Mouse (Mus musculus): ENCODE data around the gene 4930402F06Rik.

The 4930402F06Rik gene

DNA sequence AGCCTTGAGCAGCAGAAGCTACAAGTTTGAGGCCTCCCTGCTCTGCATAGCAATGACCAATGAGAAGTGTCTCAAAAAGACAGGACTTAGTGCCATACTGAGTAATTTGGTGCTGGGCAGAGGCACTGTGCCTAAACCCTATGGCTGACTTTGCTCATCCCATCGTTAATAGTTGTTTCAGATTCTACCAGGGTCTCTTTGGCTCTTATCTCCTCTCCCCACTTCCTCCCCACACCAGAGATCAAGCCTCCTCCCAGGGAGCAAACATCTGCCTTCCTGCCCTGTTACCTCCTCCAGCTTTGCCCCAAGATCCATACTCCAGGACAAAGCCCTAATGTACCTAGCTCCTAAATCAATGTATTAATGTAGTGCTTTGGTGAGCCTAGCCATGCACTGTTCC is 20.3 kb upstream of the 4930402F06Rik start:
- no peak for DNase-seq (ENCODE audit: low spot score in 2 of 2)

DNA sequence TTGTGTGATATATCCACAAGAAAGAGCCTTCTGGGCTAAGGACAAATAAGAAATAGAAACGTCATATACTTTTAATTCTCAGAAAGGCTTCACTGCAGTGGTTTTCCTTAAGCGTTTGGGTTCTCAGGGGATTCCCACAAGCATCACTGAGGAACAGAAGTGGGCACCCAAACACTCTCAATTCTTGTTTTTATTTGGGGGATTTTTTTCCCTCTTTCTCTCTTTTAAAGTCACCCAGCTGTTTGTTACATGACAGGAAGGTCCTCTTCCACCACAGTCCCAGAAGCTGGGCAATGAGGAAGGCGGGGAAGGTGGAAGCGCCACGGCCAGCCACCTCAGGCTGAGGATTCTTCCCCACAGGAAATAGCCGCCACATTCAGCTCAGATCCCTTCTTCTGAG is 19.5 kb upstream of the 4930402F06Rik start:
- DNase-seq (ENCODE audit: low spot score in 2 of 2), result no peak

DNA sequence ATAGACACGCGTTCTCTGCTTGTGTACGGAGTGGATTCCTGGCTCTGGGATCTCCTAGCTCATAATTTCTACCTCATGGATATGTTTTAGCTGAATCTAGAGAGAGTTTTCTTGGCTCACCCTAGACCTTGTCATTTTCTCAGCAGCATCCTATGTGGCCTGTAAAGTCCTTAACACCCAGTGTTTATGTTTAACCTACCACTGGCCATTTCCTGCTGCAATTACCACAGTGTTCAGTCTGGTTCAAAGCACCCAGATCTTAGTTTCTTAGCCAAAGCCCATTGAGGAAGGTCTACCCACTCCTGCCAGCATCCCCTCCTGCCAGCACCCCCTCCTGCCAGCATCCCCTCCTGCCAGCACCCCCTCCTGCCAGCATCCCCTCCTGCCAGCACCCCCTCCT is 15.8 kb upstream of the 4930402F06Rik start:
- no peak for DNase-seq (ENCODE audit: low spot score in 2 of 2)

- DNase-seq (ENCODE audit: low spot score in 2 of 2), result no peak
These were observed 15.3 kb upstream of the 4930402F06Rik start for GRCm38 (mm10) chr2:35412246-35412645.

- no peak for DNase-seq (ENCODE audit: low spot score in 2 of 2)
These were observed 14.7 kb upstream of the 4930402F06Rik start for GRCm38 (mm10) chr2:35411640-35412190.

- no peak for DNase-seq (ENCODE audit: low spot score in 2 of 2)
These were observed 12.5 kb upstream of the 4930402F06Rik start for GRCm38 (mm10) chr2:35409466-35409865.

DNA sequence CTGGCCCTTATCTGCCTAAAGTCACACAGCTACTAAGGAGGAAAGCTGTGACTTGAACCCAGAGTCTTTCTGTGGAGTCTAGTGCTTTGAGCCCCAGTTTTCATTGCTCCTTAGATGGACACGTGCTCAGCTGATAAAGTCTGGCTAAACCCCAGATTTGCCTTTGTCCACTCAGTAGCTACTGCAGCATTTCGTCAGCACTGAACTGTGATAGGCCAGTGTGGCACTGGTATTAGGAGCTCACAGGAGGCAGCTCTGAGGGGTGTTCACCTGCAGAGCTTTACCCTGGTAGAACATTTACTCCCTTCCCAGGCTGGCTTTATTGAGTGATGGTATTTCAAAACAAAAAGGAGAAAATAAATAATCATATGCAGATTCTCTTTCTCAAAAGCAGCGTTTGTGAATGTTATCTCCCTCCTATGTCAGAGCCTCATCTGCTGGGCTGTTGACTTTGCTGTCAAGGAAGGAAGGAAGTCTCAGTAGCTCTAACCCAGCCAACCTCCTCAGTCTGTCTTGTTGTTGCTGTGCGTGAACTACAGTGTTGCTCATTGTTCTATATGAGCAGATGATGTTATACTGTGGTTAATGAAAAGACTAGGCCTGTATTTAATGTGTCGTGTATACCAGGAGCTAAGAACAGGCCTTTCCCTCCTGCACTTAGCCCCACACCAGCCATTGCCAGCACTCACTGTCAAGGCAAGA is 11.6 kb upstream of the 4930402F06Rik start:
- DNase-seq (ENCODE audit: low spot score in 2 of 2), result no peak

- no peak for DNase-seq (ENCODE audit: low spot score in 2 of 2)
These were observed 10.9 kb upstream of the 4930402F06Rik start for GRCm38 (mm10) chr2:35407878-35408277.

DNA sequence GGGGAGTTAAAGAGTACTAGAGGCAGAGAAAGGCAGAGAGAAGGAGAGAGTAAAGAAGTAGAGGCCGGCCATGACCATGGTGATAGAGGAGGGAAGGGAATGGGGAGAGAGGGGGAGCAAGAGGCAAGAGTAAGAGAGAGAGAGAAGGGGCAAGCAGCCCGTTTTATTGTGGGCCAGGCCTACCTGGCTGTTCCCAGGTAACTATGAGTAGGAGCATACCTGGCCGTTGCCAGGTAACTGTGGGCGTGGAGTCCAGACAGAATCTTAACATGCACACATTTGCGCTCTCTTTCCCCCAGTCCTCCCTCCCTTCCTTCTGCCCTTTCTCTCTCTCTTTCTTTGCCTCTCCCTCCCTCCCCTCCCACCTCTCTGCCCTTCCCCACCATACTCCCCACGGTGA is 10.3 kb upstream of the 4930402F06Rik start:
- DNase-seq (ENCODE audit: low spot score in 2 of 2), result no peak

DNA sequence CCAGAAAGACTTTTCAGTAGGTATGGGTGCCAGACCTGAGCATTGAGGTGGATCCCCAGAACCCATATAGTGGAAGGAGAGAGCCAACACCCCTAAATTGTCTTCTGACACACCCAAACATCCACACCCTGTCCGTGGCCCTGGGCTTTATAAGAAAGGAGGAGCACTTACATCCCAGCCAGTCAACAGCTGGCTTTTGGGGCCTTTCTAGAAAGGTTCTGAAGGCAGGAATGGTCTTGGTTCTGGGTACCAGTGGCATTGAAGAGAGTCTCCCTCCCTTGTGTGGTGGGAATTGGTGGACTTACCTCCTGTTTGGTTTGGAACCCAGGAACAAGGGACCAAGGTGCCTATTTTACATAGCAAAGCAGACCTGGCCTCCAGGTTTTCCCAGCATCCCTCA is 9.6 kb upstream of the 4930402F06Rik start:
- no peak for DNase-seq (ENCODE audit: low spot score in 2 of 2)

DNA sequence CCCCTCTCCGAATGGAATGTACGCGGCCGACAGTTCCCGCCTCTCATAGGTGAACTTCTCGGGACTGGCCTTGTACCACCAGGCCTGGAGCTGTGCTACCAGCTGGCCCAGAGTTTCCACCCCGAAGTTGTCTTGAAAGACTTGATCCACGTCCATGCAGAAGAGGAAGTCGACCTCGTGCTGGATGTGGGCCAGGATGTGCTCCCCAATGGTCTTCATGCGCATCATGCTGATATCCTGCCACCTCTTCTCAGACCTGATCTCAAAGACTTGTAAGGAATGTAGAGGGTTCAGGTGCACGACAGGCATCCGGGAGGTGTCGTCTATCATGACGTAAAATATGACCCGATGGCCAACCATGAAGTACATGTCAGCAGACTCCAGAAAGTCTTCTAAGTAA is 5.4 kb upstream of the 4930402F06Rik start:
- DNase-seq (ENCODE audit: low spot score in 2 of 2), result no peak

DNA sequence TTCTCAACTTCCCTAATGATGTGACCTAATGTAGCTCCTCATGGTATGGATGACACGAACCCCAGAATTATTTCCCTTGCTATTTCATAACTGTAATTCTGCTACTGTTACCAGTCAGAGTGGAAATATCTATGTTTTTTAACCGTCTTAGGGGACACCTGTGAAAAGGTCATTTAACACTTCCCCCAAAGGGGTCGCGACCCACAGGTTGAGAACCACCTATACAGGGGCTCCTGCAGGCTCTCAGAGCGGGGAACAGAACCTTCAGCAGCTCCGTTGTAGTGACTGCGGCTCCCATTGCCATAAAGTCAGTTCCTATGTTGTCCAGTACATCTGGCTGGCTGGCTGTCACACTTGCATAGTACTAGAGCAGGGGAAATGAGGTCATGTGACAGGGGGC is 3.8 kb upstream of the 4930402F06Rik start:
- no peak for DNase-seq (ENCODE audit: low spot score in 2 of 2)

GRCm38 (mm10) chr2:35398184-35398828 is 1.3 kb upstream of the 4930402F06Rik start:
- DNase-seq (ENCODE audit: low spot score in 2 of 2), result no peak

- DNase-seq (ENCODE audit: low spot score in 2 of 2), result peak; percentile 51 to 71
These were observed 707 bp upstream of the 4930402F06Rik start for GRCm38 (mm10) chr2:35397590-35398173.

- DNase-seq (ENCODE audit: low spot score in 2 of 2), result no peak
These were observed 11.5 kb downstream of the 4930402F06Rik start for GRCm38 (mm10) chr2:35385441-35385871.

DNA sequence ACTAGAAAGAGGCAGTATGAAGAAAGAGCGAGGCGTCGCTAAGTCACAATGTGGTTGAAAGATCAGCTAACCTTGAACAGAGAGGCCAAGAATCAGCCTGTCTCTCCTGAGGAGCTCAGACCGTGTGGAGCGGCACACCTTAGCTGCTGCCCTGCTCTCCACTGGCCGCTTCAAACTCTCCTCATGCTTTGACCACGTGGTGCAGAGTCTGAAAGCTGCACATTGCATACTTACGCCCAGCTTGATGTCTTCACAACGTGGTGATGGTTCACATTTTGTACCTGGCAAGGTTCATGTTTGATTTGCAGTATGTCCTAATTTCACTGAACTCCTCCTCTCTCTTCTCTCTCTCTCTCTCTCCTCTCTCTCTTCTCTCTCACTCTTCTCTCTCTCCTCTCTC is 17.7 kb downstream of the 4930402F06Rik start:
- no peak for DNase-seq (ENCODE audit: low spot score in 2 of 2)

DNA sequence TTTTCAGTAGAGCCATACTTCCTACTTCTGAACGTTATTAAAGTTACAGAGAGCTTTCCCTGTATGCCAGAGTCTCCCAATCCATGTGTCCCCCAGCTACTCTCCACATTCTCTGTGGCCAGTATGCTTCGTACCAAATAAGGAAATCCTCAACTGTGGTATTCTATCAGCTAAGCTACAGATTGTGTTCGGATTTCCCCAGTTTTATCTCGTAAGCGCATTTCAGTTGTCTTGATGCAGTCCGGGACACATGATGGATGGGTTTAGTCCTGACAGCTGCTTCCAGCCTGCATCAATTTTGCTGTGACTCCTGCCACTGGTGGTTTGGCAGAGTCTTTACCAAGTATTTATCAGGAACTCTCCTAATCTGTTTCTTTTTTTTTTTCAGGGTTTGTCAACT is 19.4 kb downstream of the 4930402F06Rik start:
- DNase-seq (ENCODE audit: low spot score in 2 of 2), result no peak

GRCm38 (mm10) chr2:35373003-35373402 is 24.0 kb downstream of the 4930402F06Rik start:
- peak in 1 of 2 experiments; percentile 54 for DNase-seq (ENCODE audit: low spot score in 2 of 2)

DNA sequence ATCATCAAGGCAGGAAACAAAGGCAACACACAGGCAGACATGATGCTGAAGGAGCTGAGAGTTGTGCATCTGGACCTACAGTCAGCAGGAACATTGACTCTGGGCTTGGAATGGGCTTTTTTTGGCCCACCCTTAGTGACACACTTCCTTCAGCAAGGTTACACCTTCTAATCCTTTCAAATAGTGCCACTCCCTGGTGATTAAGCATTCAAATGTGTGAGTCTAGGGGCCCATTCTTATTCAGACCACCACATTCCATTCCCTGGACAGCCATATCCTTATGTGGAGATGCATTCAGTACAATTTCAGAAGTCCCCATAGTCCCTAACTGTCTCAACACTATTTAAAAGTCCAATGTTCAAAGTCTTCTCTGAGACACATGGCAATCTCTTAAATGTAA is 26.3 kb downstream of the 4930402F06Rik start:
- no peak for DNase-seq (ENCODE audit: low spot score in 2 of 2)

DNA sequence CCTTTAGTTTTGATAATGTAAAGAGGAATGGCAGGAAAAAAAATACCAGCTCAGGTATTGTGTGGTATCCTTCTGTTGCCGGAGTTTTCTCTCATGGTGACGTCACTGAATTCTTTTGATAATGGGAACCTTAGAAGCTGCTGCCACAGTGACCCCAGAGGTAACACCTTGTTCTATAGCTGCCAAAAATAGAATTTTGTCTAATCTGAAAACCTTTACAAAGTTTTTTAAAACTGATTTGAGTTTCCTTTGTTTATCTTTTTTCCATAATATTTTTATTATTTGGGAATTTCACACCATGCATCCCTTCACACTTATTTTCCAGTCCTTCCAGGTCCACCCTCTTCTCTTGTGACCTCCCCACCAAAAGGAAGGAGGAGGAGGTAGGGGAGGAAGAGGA is 29.3 kb downstream of the 4930402F06Rik start, which contains the start of gene 4930568D16Rik:
Gene 4930568D16Rik (minus strand): TSS at position 101 of the 400 bp plus-strand sequence.
- no peak for DNase-seq (ENCODE audit: low spot score in 2 of 2)

GRCm38 (mm10) chr2:35349184-35349583 is 47.8 kb downstream of the 4930402F06Rik start:
- no peak for DNase-seq (ENCODE audit: low spot score in 2 of 2)

DNA sequence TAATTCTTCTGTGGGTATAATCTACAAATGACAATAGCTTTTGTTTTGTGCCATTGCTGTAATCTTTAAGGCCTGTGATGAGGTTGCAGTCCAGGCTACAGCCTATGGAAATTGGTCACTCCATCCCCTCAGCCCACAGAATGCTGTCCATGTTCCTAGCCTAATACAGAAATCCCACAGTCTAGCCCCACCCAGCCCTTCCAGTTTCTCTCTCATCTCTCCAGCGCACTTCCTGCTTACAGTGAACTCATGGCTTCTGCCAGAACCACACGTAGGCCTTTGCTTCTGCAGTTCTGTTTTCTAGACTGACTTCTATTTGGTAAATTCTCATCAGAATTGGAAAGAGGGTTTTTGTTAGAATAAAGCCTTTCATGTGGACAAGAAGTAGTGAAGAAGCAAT is 51.0 kb downstream of the 4930402F06Rik start:
- DNase-seq (ENCODE audit: low spot score in 2 of 2), result no peak

DNA sequence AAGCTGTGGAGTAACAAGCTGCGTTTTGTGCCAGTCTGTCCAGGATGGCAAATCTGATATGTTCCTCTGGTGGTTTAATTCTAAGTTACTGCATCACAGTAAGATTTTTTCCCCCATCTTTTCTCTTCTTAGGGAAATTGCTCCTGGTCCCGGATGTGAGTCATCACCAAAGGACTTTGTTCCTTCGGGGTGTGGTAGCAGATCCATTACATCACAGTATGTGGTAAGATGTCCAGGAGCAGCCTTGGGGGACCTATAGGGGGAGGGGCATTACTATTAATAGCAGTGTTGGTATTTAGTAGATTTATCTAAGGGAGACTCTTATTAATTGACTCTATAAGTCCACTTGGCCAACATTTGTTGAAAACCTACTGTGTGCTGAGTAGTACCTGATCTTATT is 54.4 kb downstream of the 4930402F06Rik start:
- no peak for DNase-seq (ENCODE audit: low spot score in 2 of 2)
